Mouse (Mus musculus) 3T3-L1 (cell line): Measurements from ENCODE around the gene P3h1.

Experiments used
- DNase-seq: peaks from one replicate; pipeline ENCODE4 v3.0.0-alpha.2; 2015; ENCODE audit warnings: low read depth, low spot score

The P3h1 gene

GRCm38 (mm10) chr4:119238661-119239060, 5.9 kb downstream of the P3h1 start:
- no peak for DNase-seq

DNA sequence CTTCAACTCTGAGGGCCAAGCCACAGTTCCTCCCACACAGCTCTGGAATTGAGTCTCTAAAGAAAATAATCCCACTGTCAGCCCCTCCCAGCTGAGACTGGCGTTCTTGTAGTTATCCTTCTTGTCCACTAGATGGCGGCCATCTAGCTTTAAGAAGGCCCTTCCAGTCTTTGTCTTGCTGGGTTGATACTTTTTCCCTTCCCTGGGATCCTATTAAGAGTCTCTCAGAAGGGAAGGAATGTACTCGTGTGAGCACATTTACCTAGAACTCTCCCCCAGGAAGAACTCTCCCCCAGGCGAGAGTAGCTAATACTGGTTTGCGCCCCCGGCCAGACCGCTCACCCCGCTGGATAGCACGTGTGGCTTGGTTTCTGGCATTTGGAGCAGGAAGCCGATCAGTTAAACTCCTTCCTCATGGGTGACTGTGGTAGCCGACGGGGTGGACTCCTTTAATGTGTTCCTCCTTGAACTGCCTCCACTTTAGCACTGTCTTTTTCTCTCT, 6.5 kb downstream of the P3h1 start:
- peak; percentile 88 for DNase-seq

- DNase-seq, result no peak
Observed at GRCm38 (mm10) chr4:119241664-119242063, 8.9 kb downstream of the P3h1 start.

- DNase-seq, result no peak
Observed at GRCm38 (mm10) chr4:119242571-119242970, 9.9 kb downstream of the P3h1 start.

- no peak for DNase-seq
Observed at GRCm38 (mm10) chr4:119244468-119245240, 11.9 kb downstream of the P3h1 start.

- peak; percentile 63 for DNase-seq
Observed at GRCm38 (mm10) chr4:119245556-119245955, 12.8 kb downstream of the P3h1 start.

- no peak for DNase-seq
Observed at GRCm38 (mm10) chr4:119245961-119246360, 13.2 kb downstream of the P3h1 start.

DNA sequence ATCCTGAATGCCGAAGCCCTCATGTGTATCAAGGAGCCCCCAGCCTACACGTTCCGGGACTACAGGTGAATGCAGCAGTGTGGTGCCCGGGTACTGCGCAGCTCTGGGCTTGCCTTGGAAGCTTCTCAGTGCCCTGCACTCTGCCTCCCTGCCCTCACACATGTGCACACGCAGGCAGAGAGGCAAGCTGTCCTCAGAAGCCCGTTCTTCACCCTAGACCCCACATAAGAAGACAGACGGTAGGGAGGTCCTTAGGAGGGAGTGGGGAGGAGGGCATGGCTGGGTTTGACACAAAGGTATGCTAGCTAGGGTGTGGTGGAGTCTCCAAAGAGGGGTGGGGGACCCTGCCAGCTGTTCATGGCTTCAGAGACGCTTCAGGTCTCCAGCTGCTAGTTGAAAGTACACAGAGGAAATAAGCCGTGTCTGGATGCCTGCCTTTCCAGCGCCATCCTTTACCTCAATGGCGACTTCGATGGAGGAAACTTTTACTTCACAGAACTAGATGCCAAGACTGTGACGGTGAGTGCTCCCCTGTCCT, 14.0 kb downstream of the P3h1 start:
- no peak for DNase-seq

GRCm38 (mm10) chr4:119247462-119248235, 14.9 kb downstream of the P3h1 start:
- peak; percentile 69 for DNase-seq

GRCm38 (mm10) chr4:119248407-119248965, 15.8 kb downstream of the P3h1 start:
- no peak for DNase-seq

DNA sequence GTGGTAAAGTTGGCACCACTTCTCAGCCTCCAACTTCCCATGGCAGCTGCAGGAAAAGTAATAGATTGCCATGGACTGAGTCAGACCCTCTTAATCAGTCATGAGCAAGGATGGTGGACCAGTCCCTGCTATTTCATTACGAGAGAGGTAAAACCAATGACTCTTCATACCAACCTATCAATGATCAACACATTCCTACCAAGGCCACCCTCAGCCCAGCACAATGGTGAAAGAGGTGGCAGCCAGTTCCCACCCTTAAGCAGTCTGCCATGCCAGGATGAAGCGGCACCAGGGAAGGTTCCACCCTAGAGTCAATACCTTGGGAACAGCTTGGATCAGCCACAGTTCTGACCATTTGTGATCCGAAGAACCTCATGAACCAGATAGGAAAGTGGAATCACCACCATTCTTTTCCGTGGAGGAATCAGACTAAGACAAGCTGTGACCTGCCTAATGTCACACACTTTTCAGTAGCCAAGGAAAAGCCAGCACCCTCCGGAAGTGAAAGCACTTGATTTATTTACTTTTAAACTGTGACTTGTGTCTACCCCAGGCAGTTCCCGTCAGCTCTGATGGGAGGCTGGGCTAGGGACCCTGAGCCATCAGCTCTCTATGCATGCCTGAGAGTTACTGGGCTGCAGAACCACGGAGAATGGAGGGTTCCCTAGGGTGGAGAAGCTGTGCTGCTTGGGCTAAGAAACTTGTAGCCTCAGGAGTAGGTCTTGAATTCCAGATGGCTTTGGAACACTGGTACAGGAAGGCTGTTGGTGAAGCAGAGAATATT, 19.5 kb downstream of the P3h1 start:
- no peak for DNase-seq

DNA sequence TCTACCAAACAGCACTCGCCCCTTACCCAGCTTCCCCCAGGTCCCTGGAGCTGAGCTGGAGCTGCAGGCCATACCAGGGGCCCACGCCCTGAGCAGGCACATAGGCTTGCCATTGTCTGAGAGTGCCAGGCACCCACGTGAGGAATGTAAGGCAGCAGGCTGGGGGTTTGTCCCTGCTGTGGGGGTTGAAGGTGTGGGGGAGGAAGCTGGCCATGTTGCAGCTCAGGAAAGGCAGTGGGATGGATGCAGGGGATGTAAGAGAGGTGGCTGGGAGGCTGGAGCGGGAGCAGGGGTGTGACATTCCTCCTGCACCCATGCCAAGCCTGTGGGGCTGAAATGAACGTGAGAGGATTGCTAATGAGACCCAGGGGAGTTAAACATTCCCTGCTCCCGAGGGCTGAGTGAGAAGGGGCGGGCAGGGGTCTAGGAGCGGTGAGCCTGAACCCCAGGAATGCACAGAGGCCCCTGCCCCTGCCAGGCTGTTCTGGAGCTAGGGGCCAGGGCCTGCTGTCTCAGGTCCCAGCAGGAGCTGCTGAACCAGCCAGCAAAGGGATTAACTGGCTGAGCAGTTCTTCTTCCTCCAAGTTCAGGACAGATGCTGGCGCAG, 21.4 kb downstream of the P3h1 start:
- peak; percentile 26 for DNase-seq

- DNase-seq, result no peak
Observed at GRCm38 (mm10) chr4:119255351-119255750, 22.6 kb downstream of the P3h1 start, which contains the start of gene Cldn19. TSS of gene Cldn19 (plus strand) at chr4:119255414.

GRCm38 (mm10) chr4:119257083-119257482, 24.4 kb downstream of the P3h1 start:
- no peak for DNase-seq

DNA sequence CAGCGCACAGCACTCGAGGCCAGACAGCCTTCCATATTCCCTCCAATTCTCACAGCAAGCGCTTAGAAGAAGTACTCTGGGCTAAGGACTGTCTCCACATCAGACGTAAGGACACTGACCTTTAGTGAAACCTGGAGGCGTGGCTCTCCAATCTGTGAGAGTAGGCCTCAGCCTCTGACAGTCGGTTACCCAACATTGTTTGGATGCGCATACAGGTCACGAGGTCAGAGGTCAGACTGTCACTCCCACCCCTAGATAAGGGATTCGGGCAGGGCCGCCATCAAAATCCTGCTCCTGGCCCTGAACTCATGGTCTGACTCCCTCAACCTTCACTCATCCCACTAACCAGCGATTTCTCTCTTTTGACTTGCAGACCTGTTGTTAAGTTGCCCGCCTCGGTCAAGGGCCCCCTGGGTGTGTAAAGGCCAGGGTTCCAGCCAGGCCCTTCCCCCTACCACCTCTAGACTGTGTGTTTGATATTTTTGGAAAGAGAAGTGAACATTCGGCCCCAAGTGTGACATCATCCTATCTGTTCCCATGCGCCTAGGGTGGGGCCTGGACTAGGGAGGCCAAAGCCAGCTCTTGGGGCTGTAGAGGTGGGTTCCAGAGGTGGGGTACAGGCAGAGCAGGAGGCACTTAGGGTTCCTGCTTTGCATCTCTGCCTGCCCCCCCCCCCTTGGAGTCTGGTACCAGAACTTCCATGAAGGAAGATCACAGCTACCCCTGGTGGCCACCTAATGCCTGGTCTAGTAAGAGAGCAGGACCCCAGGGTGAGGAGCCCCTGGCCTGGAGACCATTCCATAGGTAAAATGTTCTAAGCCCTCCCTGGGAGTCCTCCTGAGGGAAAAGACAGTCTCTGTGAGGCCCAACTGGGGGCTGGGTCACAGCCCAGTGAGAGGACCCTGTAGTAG, 26.9 kb downstream of the P3h1 start:
- DNase-seq, result no peak

GRCm38 (mm10) chr4:119261087-119261713, 28.5 kb downstream of the P3h1 start:
- no peak for DNase-seq

DNA sequence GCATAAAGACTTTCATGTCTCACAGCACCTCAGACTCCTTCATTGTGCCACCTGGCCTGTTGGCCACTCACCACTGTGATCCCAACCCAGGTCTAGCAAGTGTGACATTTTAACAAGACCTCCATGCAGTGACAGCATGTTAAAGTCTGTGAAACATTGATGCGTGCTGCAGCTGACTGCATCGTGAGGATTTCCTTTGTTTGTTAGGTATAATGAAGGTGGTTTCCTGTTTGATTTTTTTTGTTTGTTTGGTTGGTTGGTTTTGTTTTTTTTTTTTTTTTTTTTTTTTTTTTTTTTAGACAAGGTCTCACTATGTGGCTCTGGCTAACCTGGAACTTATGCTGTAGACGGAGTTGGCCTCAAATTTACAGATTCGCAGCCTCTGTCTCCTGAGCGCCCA, 29.8 kb downstream of the P3h1 start:
- DNase-seq, result no peak

GRCm38 (mm10) chr4:119263459-119263858, 30.7 kb downstream of the P3h1 start:
- no peak for DNase-seq

DNA sequence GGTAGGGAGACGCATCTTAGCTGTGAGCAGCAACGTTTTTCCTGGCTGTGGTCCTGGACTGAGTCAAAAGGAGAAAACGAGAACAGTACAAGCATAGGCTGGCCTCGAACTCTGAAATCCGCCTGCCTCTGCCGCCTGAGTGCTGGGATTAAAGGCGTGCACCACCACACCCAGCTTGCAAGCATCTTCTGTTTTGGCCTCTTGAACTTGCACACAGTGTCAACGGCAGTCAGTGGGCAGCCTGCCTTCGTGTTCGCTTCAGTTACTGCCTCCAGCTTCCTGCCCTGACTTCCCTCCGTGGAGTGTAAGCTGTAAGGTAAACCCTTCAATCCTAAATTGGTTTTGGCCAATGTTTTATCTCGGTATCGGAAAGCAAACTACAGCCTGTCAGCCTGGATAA, 33.9 kb downstream of the P3h1 start:
- no peak for DNase-seq
